Mouse (Mus musculus) B cell, adult 67 days (primary cell): ENCODE results near the gene Surf2. TPM values are rescaled to one million over a fixed set of nuclear protein-coding genes. Genes with fewer than 3 reads are reported as not detected.

ENCODE experiments used
- total RNA-seq, 2 experiments: library from RNA; stranded (reverse); gene quantifications; 4 replicates each; pipeline ENCODE4 v1.2.4; 2023

The Surf2 gene
- total RNA-seq: 10 to 100 TPM; 53.4 to 54.6 TPM

GRCm38 (mm10) chr2:26915927-26916728 is at the start of gene Surf2, which contains the start of gene Surf1:
Surf2 (plus strand) TSS chr2:26916367.
Surf1 (minus strand) TSS chr2:26916530.

GRCm38 (mm10) chr2:26902467-26903220 is 13.5 kb upstream of the Surf2 start, which contains the start of gene Surf6:
Surf6 (minus strand) TSS chr2:26902879.

GRCm38 (mm10) chr2:26910124-26910993 is 5.8 kb upstream of the Surf2 start, which contains the start of the genes Med22 and Rpl7a:
Med22 (minus strand) TSS chr2:26910677.
Rpl7a (plus strand) TSS chr2:26910764.

DNA sequence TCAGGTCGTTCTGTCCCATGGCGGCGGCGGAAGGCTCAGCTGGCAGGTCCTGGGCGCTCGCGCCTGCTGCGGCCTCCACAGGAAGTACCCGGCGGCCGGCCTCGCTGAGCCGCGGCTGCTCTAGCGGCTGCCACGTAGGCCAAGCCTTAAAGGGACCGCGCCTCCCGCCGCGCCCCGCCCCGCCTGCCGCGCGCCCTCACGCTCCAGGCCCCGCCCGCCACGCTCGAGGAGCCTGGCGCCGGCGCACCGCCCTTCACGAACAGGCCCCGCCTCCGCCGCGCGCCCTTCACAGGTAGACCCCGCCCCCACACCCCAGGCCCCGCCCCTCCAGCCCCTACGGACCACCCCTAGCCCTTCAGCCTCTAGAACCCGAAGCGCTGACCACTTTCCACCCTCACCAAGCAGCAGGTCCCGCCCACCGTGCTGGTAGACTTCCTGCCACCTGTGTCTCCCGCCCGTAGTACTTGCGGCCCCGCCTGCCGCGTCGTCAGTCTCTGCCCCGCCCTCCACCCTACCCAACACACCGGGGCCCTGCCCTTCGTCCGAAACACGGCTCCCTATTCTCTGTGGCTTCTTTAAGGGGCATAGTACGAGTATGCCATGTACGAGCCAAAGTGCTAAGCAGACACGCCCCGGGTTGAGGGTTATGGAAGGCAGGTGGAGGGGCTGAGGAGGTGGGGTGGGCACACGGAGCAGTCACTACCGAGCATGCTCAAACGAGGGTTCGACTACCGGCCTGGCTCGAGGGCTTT is 17.3 kb downstream of the Surf2 start, which contains the start of the genes Surf4 and Stkld1:
TSS of gene Surf4 (minus strand) at position 625 of the 752 bp plus-strand sequence.
TSS of gene Stkld1 (plus strand) at position 744 of the 752 bp plus-strand sequence.

GRCm38 (mm10) chr2:26963923-26964723 is 48.0 kb downstream of the Surf2 start, which contains the start of gene Rexo4:
Rexo4 (minus strand) TSS chr2:26964386.

Other genes starting within 250 kb of the Surf2 start
- gene Lcn4, start 245.1 kb upstream of the Surf2 start, total RNA-seq: not detected
- not detected for gene Abo, start 51.4 kb upstream of the Surf2 start, total RNA-seq
- 10 to 100 TPM; 74.0 to 78.5 TPM for gene Surf6, start 13.5 kb upstream of the Surf2 start, total RNA-seq
- 10 to 100 TPM; 19.9 to 22.1 TPM for gene Med22, start 5.7 kb upstream of the Surf2 start, total RNA-seq
- 100 to 1,000 TPM; 644 to 653 TPM for gene Rpl7a, start 5.6 kb upstream of the Surf2 start, total RNA-seq
- 10 to 100 TPM; 52.3 to 66.8 TPM for gene Surf1, start 163 bp downstream of the Surf2 start, total RNA-seq
- 10 to 100 TPM; 63.6 to 66.3 TPM for gene Surf4, start 17.6 kb downstream of the Surf2 start, total RNA-seq
- not detected for gene Stkld1, start 17.7 kb downstream of the Surf2 start, total RNA-seq
- 10 to 100 TPM; 82.9 to 87.7 TPM for gene Rexo4, start 48.0 kb downstream of the Surf2 start, total RNA-seq
- gene Adamts13, start 57.0 kb downstream of the Surf2 start, total RNA-seq: under 1 TPM; 0.15 to 0.27 TPM
- 10 to 100 TPM; 39.1 to 43.9 TPM for gene Cacfd1, start 93.6 kb downstream of the Surf2 start, total RNA-seq
- 10 to 100 TPM in 1 of 2 experiments, 1 to 10 TPM in 1; 9.9 to 10.5 TPM for gene Slc2a6, start 111.6 kb downstream of the Surf2 start, total RNA-seq
- gene Mymk, start 155.8 kb downstream of the Surf2 start, total RNA-seq: not detected
- gene Adamtsl2, start 163.0 kb downstream of the Surf2 start, total RNA-seq: 1 to 10 TPM; 4.2 to 5.8 TPM
- not detected for gene Fam163b, start 226.1 kb downstream of the Surf2 start, total RNA-seq
- not detected for gene Dbh, start 248.9 kb downstream of the Surf2 start, total RNA-seq